Mouse (Mus musculus): ENCODE data around the gene Zfp592. TPM values are rescaled to one million over a fixed set of nuclear protein-coding genes. Genes with fewer than 3 reads are reported as not detected.

Zfp592 gene
- 8.9 and 11.1 TPM in 2 replicates for polyA plus RNA-seq (2014; fragmentation: Nextera tagmentation; extraction: Ambion mirVana)

DNA sequence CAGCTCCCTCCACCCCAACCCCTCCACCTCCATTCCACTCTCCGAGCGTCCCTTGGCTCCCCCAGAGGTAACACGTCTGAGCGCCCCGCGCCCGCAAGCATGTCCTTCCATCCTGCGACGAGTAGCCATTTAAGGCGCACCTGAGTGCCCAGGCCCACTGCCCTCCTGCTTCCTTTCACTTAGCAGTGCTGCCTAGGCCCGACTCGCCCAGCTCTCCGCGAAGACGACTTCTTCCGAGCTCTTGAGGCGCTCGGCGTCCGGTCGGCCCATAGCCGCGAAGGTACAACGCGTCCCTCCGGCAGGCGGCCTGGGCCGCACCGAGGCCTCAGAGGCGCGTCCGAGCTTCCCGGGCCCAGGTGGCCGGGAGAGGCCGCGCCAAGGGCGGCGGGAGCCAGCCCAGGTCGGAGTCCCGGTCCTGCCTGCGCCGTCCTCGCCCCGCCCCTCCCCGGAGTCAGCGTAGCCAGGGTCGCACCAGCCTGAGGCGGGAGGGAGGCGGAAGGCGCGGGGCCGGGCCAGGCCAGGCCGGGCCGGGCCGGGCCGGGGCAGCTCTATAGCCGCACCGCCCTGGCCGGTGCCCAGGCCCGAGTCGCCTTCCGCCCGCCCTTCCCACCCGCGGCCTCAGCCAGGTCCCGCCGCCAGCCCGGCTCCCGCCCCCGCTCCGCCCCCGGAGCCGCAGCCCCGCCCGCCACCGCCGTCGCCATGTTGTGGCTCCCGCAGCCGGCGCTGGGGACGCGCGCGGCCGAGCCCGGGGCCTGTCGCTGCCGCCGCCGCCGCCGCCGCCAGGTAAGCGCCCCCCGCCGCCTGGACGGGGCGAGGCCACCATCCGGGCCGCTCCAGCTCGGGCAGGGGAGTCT is at the start of gene Zfp592:
TSS of gene Zfp592 (plus strand) at position 702 of the 854 bp plus-strand sequence.
- Histone ChIP-seq H3K4me2 (ENCODE audit: low read depth, low read length) (peak within 1 kb of the TSS; percentile 85), H3K4me3 (ENCODE audit: low read depth, low read length) (peak within 1 kb of the TSS; percentile 74), H3K27me3 (ENCODE audit: control insufficient read depth, insufficient read depth, low read length) (no peaks in the 10 kb centered on the region), H3K27ac (ENCODE audit: low read depth, low read length) (peak within 1 kb of the TSS; percentile 94), H3K9me3 (ENCODE audit: control insufficient read depth, low read length) (no peaks in the 10 kb centered on the region), H3K9ac (replicated peaks; ENCODE audit: low read depth, low read length) (peak within 1 kb of the TSS; percentile 97), H3K4me1 (ENCODE audit: control insufficient read depth, insufficient read depth, low read length) (peaks cover 30% of the 10 kb centered on the region), H3K36me3 (ENCODE audit: control insufficient read depth, insufficient read depth, low read length) (no peaks in the 10 kb centered on the region)
- WGBS = under 1% methylated on average over 53 of the region's 102 CpGs
- peak; percentile 90 for ATAC-seq (ENCODE audit: low read depth)

DNA sequence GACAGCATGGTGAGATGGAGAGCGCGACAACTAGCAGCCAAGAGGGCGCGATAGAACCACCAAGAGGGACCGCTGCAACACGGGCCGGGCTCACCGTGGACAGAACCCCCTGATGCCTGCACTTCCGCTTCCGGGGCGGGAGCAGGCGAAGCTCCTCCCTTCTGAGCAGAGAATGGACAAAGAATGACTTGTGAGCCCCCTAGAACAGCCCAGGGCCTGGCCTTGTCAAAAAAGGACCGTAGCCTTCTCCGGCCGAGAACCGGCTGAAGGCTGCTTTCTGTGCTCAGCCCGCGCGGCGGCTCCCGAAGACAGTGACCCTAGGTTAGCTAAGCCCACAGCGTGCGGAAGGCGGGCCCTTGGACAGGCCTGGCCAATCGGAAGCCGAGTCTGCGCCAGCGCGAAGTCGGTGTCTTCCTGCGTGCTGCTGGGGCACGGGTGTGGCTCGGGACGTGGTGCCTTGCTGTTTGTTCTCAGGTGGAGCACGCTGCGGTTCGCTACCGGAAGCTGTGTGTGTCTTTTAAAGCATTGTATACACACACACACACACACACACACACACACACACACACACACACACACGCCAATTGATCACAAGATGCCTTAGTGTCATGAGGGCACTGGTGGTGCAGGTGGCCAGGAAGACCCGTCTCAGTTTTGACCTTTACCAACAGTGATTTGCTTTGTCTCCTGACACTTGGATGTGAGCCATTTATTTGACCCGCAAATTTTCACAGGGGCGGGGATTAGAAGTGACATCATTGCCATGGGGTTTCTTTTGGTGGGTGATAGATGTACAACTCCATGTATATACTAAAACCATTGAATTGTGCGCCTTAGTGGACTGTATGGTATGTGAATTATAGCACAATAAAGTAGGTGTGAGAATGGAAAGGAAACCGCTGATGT is 45.8 kb upstream of the Zfp592 start, which contains the start of gene Sec11a:
TSS of gene Sec11a (minus strand) at position 336 of the 906 bp plus-strand sequence.
- Histone ChIP-seq H3K27me3 (ENCODE audit: control insufficient read depth, insufficient read depth, low read length) (no peaks in the 10 kb centered on the region), H3K27ac (ENCODE audit: low read depth, low read length) (peak within 1 kb of the TSS; percentile 97), H3K9me3 (ENCODE audit: control insufficient read depth, low read length) (no peaks in the 10 kb centered on the region), H3K4me2 (ENCODE audit: low read depth, low read length) (peak within 1 kb of the TSS; percentile 83), H3K9ac (replicated peaks; ENCODE audit: low read depth, low read length) (peak within 1 kb of the TSS; percentile 77), H3K4me1 (ENCODE audit: control insufficient read depth, insufficient read depth, low read length) (peaks cover 14% of the 10 kb centered on the region), H3K36me3 (ENCODE audit: control insufficient read depth, insufficient read depth, low read length) (no peaks in the 10 kb centered on the region), H3K4me3 (ENCODE audit: low read depth, low read length) (peak within 1 kb of the TSS; percentile 57)
- 1% methylated on average over 40 of the region's 44 CpGs for WGBS
- peak; percentile 100 for ATAC-seq (ENCODE audit: low read depth)

DNA sequence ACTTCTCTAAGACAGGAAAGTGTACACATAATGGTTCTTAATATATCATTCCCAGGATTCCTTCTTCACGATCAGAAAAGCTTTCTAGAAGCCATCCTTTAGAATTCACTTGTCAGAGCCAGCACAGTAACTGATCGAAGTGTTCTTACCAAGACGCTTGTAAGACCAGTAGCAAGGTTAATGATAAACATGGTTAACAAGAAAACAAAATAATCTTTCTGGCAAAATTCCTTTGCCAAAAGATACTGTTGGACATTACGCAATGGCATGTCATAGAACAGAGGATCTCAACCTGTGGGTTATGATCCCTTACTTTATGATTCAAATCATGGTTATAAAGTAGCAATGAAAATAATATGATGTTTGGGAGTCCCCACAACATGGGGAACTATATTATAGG is 42.0 kb upstream of the Zfp592 start:
- 90% methylated on average over 4 of the region's 4 CpGs for WGBS
- Histone ChIP-seq H3K27me3 (ENCODE audit: control insufficient read depth, insufficient read depth, low read length) (no peaks in the 10 kb centered on the region), H3K9ac (replicated peaks; ENCODE audit: low read depth, low read length) (no peak overlapping the region), H3K9me3 (ENCODE audit: control insufficient read depth, low read length) (no peaks in the 10 kb centered on the region), H3K27ac (ENCODE audit: low read depth, low read length) (no peak overlapping the region), H3K4me2 (ENCODE audit: low read depth, low read length) (no peak overlapping the region), H3K4me3 (ENCODE audit: low read depth, low read length) (no peak overlapping the region), H3K4me1 (ENCODE audit: control insufficient read depth, insufficient read depth, low read length) (peaks cover 3% of the 10 kb centered on the region; the same call in 1 of the 2 replicates), H3K36me3 (ENCODE audit: control insufficient read depth, insufficient read depth, low read length) (no peaks in the 10 kb centered on the region)
- ATAC-seq (ENCODE audit: low read depth) = no peak

DNA sequence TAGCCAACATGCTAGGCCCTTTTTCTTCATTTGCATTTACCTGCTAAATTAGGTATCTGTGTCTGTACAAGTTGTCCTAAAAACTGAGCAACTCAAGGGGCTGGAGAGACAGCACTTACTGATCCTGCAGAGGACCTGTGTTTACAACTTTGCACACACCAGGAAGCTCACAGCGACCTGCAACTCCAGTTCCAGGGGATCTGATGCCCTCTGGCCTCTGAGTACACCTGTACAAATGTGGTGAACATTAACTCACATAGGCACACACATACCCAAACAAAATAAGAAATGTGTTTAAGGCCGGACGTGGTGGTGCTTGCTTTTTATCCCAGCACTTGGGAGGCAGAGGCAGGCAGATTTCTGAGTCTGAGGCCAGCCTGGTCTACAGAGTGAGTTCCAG is 41.3 kb upstream of the Zfp592 start:
- Histone ChIP-seq H3K9me3 (ENCODE audit: control insufficient read depth, low read length) (no peaks in the 10 kb centered on the region), H3K4me3 (ENCODE audit: low read depth, low read length) (no peak overlapping the region), H3K27ac (ENCODE audit: low read depth, low read length) (no peak overlapping the region), H3K36me3 (ENCODE audit: control insufficient read depth, insufficient read depth, low read length) (no peaks in the 10 kb centered on the region), H3K27me3 (ENCODE audit: control insufficient read depth, insufficient read depth, low read length) (no peaks in the 10 kb centered on the region), H3K4me2 (ENCODE audit: low read depth, low read length) (no peak overlapping the region), H3K4me1 (ENCODE audit: control insufficient read depth, insufficient read depth, low read length) (no peaks in the 10 kb centered on the region), H3K9ac (replicated peaks; ENCODE audit: low read depth, low read length) (no peak overlapping the region)
- 67% methylated on average over 3 of the region's 3 CpGs for WGBS
- ATAC-seq (ENCODE audit: low read depth) = no peak

DNA sequence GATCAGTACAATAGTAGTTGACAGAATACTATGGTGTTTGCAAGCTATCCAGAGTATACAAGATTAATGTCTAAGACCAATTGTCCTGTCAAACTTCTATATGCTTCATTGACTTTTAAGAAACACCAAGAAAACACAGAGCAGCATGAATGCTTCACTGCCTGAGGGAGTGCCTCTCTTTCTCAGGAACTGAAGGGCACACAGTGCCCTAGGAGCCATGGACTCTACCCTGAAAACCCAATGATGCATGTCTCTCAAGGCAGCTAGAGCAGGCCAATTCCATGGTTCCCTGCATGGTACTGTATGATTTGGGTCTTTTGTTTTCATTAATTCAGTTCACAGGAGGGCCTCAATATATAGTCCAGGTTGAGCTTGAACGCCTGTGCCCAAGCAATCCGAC is 39.2 kb upstream of the Zfp592 start:
- H3K36me3 ChIP-seq (ENCODE audit: control insufficient read depth, insufficient read depth, low read length) = no peaks in the 10 kb centered on the region
- no peak overlapping the region for H3K4me3 ChIP-seq (ENCODE audit: low read depth, low read length)
- H3K27me3 ChIP-seq (ENCODE audit: control insufficient read depth, insufficient read depth, low read length) = no peaks in the 10 kb centered on the region
- H3K9ac ChIP-seq (replicated peaks; ENCODE audit: low read depth, low read length) = no peak overlapping the region
- H3K9me3 ChIP-seq (ENCODE audit: control insufficient read depth, low read length) = no peaks in the 10 kb centered on the region
- 75% methylated on average over 2 of the region's 2 CpGs for WGBS
- no peak overlapping the region for H3K27ac ChIP-seq (ENCODE audit: low read depth, low read length)
- no peaks in the 10 kb centered on the region for H3K4me1 ChIP-seq (ENCODE audit: control insufficient read depth, insufficient read depth, low read length)
- no peak for ATAC-seq (ENCODE audit: low read depth)
- H3K4me2 ChIP-seq (ENCODE audit: low read depth, low read length) = no peak overlapping the region

DNA sequence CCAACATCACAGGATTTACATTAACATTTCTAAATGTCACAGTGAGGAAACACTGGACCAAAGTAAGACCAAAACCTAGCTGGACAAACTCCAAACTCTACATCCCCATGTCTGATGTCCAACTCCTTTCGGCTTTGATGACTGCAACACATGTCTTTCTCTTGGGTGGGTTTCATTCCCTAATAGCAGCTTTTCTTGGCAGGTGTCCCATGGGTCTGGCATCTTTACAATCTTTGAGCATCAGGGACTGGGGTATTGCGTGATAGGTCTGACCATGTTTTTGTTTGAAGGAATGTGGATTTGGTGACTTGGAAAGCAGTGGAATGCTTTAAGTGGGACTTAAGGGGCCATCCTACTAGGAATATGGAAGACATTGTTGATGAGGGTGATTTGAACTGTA is 36.6 kb upstream of the Zfp592 start:
- whole genome bisulfite sequencing = 81% methylated on average over 2 of the region's 2 CpGs
- Histone ChIP-seq H3K4me2 (ENCODE audit: low read depth, low read length) (no peak overlapping the region), H3K9me3 (ENCODE audit: control insufficient read depth, low read length) (no peaks in the 10 kb centered on the region), H3K27ac (ENCODE audit: low read depth, low read length) (no peak overlapping the region), H3K27me3 (ENCODE audit: control insufficient read depth, insufficient read depth, low read length) (no peaks in the 10 kb centered on the region), H3K4me1 (ENCODE audit: control insufficient read depth, insufficient read depth, low read length) (no peaks in the 10 kb centered on the region), H3K4me3 (ENCODE audit: low read depth, low read length) (no peak overlapping the region), H3K9ac (replicated peaks; ENCODE audit: low read depth, low read length) (no peak overlapping the region), H3K36me3 (ENCODE audit: control insufficient read depth, insufficient read depth, low read length) (no peaks in the 10 kb centered on the region)
- no peak for ATAC-seq (ENCODE audit: low read depth)

DNA sequence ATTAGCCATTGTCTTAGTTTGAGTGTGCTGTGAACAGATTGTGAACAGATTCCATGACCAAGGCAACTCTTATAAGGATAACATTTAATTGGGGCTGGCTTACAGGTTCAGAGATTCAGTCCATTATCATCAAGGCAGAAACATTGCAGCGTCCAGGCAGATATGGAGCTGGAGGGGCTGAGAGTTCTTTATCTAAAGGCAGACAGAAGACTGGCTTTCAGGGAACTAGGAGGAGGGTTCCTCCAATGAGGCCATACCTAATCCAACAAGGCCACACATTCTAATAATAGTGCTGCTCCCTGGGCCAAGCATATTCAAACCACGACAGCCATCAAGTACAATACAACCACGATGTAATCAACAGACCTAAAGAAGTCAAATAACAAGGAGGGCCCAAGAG is 34.5 kb upstream of the Zfp592 start:
- Histone ChIP-seq H3K27ac (ENCODE audit: low read depth, low read length) (no peak overlapping the region), H3K9ac (replicated peaks; ENCODE audit: low read depth, low read length) (no peak overlapping the region), H3K27me3 (ENCODE audit: control insufficient read depth, insufficient read depth, low read length) (no peaks in the 10 kb centered on the region), H3K4me3 (ENCODE audit: low read depth, low read length) (no peak overlapping the region), H3K4me2 (ENCODE audit: low read depth, low read length) (no peak overlapping the region), H3K4me1 (ENCODE audit: control insufficient read depth, insufficient read depth, low read length) (no peaks in the 10 kb centered on the region), H3K36me3 (ENCODE audit: control insufficient read depth, insufficient read depth, low read length) (no peaks in the 10 kb centered on the region), H3K9me3 (ENCODE audit: control insufficient read depth, low read length) (no peaks in the 10 kb centered on the region)
- WGBS = 85% methylated on average over 3 of the region's 3 CpGs
- ATAC-seq (ENCODE audit: low read depth) = no peak

DNA sequence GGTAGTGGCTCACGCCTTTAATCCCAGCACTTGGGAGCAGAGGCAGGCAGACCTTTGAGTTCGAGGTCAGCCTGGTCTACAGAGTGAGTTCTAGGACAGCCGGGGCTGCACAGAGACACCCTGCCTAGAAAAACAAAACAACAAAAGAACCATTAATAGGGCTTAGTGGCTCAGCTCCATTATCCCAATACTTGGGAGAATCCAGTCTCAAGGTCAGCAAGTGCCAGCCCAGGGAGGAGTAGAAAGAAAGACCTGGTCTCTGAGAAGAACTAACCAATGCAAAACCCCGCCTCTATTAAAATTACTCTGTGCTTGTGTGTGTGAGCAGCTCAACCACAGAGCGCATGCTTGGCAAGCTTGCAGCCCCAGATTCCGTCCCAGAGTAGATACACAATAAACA is 30.7 kb upstream of the Zfp592 start:
- Histone ChIP-seq H3K4me1 (ENCODE audit: control insufficient read depth, insufficient read depth, low read length) (no peaks in the 10 kb centered on the region), H3K27ac (ENCODE audit: low read depth, low read length) (no peak overlapping the region), H3K4me2 (ENCODE audit: low read depth, low read length) (no peak overlapping the region), H3K36me3 (ENCODE audit: control insufficient read depth, insufficient read depth, low read length) (no peaks in the 10 kb centered on the region), H3K27me3 (ENCODE audit: control insufficient read depth, insufficient read depth, low read length) (no peaks in the 10 kb centered on the region), H3K9ac (replicated peaks; ENCODE audit: low read depth, low read length) (no peak overlapping the region), H3K4me3 (ENCODE audit: low read depth, low read length) (no peak overlapping the region), H3K9me3 (ENCODE audit: control insufficient read depth, low read length) (no peaks in the 10 kb centered on the region)
- ATAC-seq (ENCODE audit: low read depth) = no peak
- 63% methylated on average over 6 of the region's 6 CpGs for WGBS

DNA sequence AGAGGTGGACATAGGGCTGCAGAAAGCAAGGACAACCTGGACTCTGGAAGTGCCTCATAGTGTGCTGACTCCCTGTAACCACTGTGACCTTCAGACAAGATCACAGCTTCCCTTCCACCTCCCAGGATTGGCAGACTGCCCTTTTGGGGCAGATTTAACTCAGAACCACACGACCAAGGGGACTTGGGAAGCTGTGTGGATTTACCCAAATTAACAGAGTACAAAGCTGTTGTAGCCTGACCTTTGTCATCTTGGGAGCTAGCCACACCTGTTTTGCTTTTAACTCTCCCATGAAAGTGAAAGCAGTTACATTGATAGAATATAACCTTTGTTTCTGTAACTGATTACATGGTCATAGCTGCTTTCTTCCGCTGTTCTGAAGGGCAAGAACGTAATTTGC is 22.6 kb upstream of the Zfp592 start:
- H3K4me3 ChIP-seq (ENCODE audit: low read depth, low read length) = no peak overlapping the region
- no peaks in the 10 kb centered on the region for H3K27me3 ChIP-seq (ENCODE audit: control insufficient read depth, insufficient read depth, low read length)
- no peak overlapping the region for H3K27ac ChIP-seq (ENCODE audit: low read depth, low read length)
- H3K9me3 ChIP-seq (ENCODE audit: control insufficient read depth, low read length) = no peaks in the 10 kb centered on the region
- WGBS = 78% methylated on average over 3 of the region's 3 CpGs
- no peak overlapping the region for H3K4me2 ChIP-seq (ENCODE audit: low read depth, low read length)
- no peaks in the 10 kb centered on the region for H3K4me1 ChIP-seq (ENCODE audit: control insufficient read depth, insufficient read depth, low read length)
- H3K36me3 ChIP-seq (ENCODE audit: control insufficient read depth, insufficient read depth, low read length) = no peaks in the 10 kb centered on the region
- no peak overlapping the region for H3K9ac ChIP-seq (replicated peaks; ENCODE audit: low read depth, low read length)
- ATAC-seq (ENCODE audit: low read depth) = no peak
